ENCODE assay signal across 23 mouse cellular contexts in the genomic region with DNA sequence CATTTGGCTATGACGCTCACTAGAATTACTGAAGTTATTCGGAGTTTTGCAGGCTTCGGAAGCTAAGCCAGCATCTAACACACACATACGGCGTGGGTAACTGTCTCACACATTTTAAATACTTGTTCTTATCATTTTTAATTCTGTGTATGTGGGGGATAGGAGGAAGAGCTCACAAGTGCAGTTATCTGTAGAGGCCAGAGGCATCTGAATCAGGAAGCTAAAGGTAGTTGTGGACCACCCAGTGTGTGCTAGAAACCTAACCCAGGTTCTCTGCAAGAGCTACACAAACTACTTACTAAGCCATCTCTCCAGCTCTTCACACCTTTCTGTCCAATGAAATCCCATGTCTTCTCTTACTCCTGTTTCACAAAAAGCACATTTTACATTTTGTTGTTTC.
"Had no signal": no experiment of that assay in that cellular context is flagged by ENCODE, and none has a peak within 500 bp of the region (broad histone marks: within the 10 kb centered on the region; RNA-seq: fewer than 3 reads in every experiment).

No protein-coding gene starts in this region.

- H3K4me1 ChIP-seq: embryonic facial prominence, embryonic 10.5 days; embryonic facial prominence, embryonic 12.5 days; embryonic facial prominence, embryonic 13.5 days; embryonic facial prominence, embryonic 15.5 days; forebrain, embryonic 10.5 days; forebrain, embryonic 12.5 days; forebrain, embryonic 13.5 days; forebrain, embryonic 15.5 days; heart, embryonic 10.5 days had no signal

- H3K27ac ChIP-seq: embryonic facial prominence, embryonic 10.5 days; embryonic facial prominence, embryonic 12.5 days; embryonic facial prominence, embryonic 13.5 days; embryonic facial prominence, embryonic 15.5 days; forebrain, embryonic 10.5 days; forebrain, embryonic 12.5 days; forebrain, embryonic 13.5 days; forebrain, embryonic 15.5 days; heart, adult 2 months; heart, embryonic 10.5 days had no signal

- DNase-seq: cerebellum, adult 9-10 months; cerebellum, adult 9-11 months; cerebellum, postnatal 25 days; cerebellum, postnatal 36 days; embryo, embryonic 11 days; forebrain, postnatal 0 days; gastrocnemius, postnatal 10 days; gastrocnemius, postnatal 14 days; gastrocnemius, postnatal 25 days; gastrocnemius, postnatal 36 days; heart, adult 11 months; heart, adult 18-20 months; heart, adult 2 months had no signal

- H3K9ac ChIP-seq: embryonic facial prominence, embryonic 12.5 days; embryonic facial prominence, embryonic 13.5 days; embryonic facial prominence, embryonic 15.5 days; forebrain, embryonic 12.5 days; forebrain, embryonic 13.5 days; forebrain, embryonic 15.5 days; forebrain, postnatal 0 days had no signal

- H3K27me3 ChIP-seq: embryonic facial prominence, embryonic 12.5 days; embryonic facial prominence, embryonic 13.5 days; embryonic facial prominence, embryonic 15.5 days; forebrain, embryonic 12.5 days; forebrain, embryonic 13.5 days; forebrain, embryonic 15.5 days had no signal

- H3K9me3 ChIP-seq: embryonic facial prominence, embryonic 10.5 days; embryonic facial prominence, embryonic 12.5 days; embryonic facial prominence, embryonic 13.5 days; embryonic facial prominence, embryonic 15.5 days; forebrain, embryonic 13.5 days; forebrain, embryonic 15.5 days; heart, embryonic 10.5 days had no signal

- H3K4me3 ChIP-seq: embryonic facial prominence, embryonic 10.5 days; embryonic facial prominence, embryonic 12.5 days; embryonic facial prominence, embryonic 13.5 days; embryonic facial prominence, embryonic 15.5 days; erythroblast, embryonic 14.5 days; forebrain, embryonic 10.5 days; forebrain, embryonic 12.5 days; forebrain, embryonic 13.5 days; forebrain, embryonic 15.5 days; heart, adult 2 months; heart, embryonic 10.5 days had no signal

- H3K36me3 ChIP-seq: embryonic facial prominence, embryonic 10.5 days; embryonic facial prominence, embryonic 12.5 days; embryonic facial prominence, embryonic 13.5 days; embryonic facial prominence, embryonic 15.5 days; forebrain, embryonic 10.5 days; forebrain, embryonic 12.5 days; forebrain, embryonic 15.5 days; heart, embryonic 10.5 days had no signal
